Mouse (Mus musculus): ENCODE data around the gene Zswim1.

DNA sequence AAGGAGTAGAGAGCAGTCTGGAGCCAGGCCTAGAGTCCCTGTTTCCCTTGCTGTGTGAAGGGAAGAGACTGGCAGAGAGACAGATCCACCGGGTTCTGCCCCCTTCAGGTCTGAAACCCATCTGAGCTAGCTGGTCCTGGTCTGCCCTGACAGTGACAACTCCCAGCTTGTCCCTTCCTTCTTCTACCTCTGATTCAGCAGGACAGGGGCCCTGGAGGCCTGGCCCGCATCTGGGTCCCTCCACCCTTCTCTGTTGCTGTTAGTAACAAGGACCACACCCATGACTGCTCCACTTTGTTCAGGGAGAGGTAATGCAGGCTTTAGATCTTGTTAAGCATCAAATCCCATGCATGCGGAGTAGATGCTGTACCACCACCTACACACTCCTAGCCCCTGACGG is 34.1 kb upstream of the Zswim1 start:
- TF ChIP-seq CTCF (IDR thresholded peaks at IDR 0.05; ENCODE audit: borderline replicate concordance, extremely low read depth, insufficient read depth, insufficient read length) (no peak), POLR2A (IDR thresholded peaks at IDR 0.05; ENCODE audit: borderline replicate concordance, extremely low read depth, insufficient read depth, insufficient read length, poor library complexity, severe bottlenecking) (no peak)
